Mouse (Mus musculus) lung, adult 18-20 months (tissue): Measurements from ENCODE around the gene Eif4e3.

Experiments used
- DNase-seq, 2 experiments: peaks; one replicate each; pipeline ENCODE4 v3.0.0; 2022; ENCODE audit warnings: mixed read lengths in 2 of 2

Gene Eif4e3

GRCm38 (mm10) chr6:99666318-99667171, at the start of gene Eif4e3, which contains the start of gene Gm20696:
TSS of gene Eif4e3 (minus strand) at chr6:99666771.
TSS of gene Gm20696 (minus strand) at chr6:99666797.
- DNase-seq, result peak; percentile 49 to 55

GRCm38 (mm10) chr6:99715913-99716312, 49.3 kb upstream of the Eif4e3 start:
- DNase-seq, result no peak

- DNase-seq, result no peak
Observed at GRCm38 (mm10) chr6:99715191-99715590, 48.6 kb upstream of the Eif4e3 start.

GRCm38 (mm10) chr6:99713256-99713655, 46.7 kb upstream of the Eif4e3 start:
- DNase-seq, result no peak

- DNase-seq, result no peak
Observed at GRCm38 (mm10) chr6:99711576-99712101, 45.1 kb upstream of the Eif4e3 start.

GRCm38 (mm10) chr6:99700484-99700883, 33.9 kb upstream of the Eif4e3 start:
- no peak for DNase-seq

- DNase-seq, result no peak
Observed at GRCm38 (mm10) chr6:99692916-99693841, 26.6 kb upstream of the Eif4e3 start.

- no peak for DNase-seq
Observed at GRCm38 (mm10) chr6:99692206-99692915, 25.8 kb upstream of the Eif4e3 start, which contains the start of gene Gpr27. TSS of gene Gpr27 (plus strand) at chr6:99692679.

GRCm38 (mm10) chr6:99691666-99692205, 25.2 kb upstream of the Eif4e3 start:
- DNase-seq, result no peak

- DNase-seq, result no peak
Observed at GRCm38 (mm10) chr6:99688513-99688912, 21.9 kb upstream of the Eif4e3 start.

- no peak for DNase-seq
Observed at GRCm38 (mm10) chr6:99684899-99685298, 18.3 kb upstream of the Eif4e3 start.

GRCm38 (mm10) chr6:99683974-99684373, 17.4 kb upstream of the Eif4e3 start:
- no peak for DNase-seq

- DNase-seq, result no peak
Observed at GRCm38 (mm10) chr6:99678108-99678507, 11.5 kb upstream of the Eif4e3 start.

- no peak for DNase-seq
Observed at GRCm38 (mm10) chr6:99677325-99677724, 10.8 kb upstream of the Eif4e3 start.

- DNase-seq, result no peak
Observed at GRCm38 (mm10) chr6:99674482-99674881, 7.9 kb upstream of the Eif4e3 start.

- no peak for DNase-seq
Observed at GRCm38 (mm10) chr6:99671768-99672167, 5.2 kb upstream of the Eif4e3 start.

- peak; percentile 40 to 53 for DNase-seq
Observed at GRCm38 (mm10) chr6:99670481-99671119, 4.0 kb upstream of the Eif4e3 start.

GRCm38 (mm10) chr6:99669481-99670325, 3.1 kb upstream of the Eif4e3 start:
- no peak for DNase-seq

GRCm38 (mm10) chr6:99667290-99667689, 719 bp upstream of the Eif4e3 start:
- no peak for DNase-seq

- no peak for DNase-seq
Observed at GRCm38 (mm10) chr6:99665457-99666317, 884 bp downstream of the Eif4e3 start.
